Mouse (Mus musculus) bone marrow macrophage, adult 2 months (primary cell): ENCODE results near the gene Col1a2.

Source experiments
- CTCF ChIP-seq: IDR thresholded peaks from 2 replicates; pipeline ENCODE4 v1.5.1; 2012; ENCODE audit warnings: low read depth, mild to moderate bottlenecking, low read length, moderate library complexity
- POLR2A ChIP-seq: IDR thresholded peaks from 2 replicates; pipeline ENCODE4 v1.6.1; 2012; ENCODE audit warnings: mild to moderate bottlenecking, low read depth, low read length, borderline replicate concordance

DNA sequence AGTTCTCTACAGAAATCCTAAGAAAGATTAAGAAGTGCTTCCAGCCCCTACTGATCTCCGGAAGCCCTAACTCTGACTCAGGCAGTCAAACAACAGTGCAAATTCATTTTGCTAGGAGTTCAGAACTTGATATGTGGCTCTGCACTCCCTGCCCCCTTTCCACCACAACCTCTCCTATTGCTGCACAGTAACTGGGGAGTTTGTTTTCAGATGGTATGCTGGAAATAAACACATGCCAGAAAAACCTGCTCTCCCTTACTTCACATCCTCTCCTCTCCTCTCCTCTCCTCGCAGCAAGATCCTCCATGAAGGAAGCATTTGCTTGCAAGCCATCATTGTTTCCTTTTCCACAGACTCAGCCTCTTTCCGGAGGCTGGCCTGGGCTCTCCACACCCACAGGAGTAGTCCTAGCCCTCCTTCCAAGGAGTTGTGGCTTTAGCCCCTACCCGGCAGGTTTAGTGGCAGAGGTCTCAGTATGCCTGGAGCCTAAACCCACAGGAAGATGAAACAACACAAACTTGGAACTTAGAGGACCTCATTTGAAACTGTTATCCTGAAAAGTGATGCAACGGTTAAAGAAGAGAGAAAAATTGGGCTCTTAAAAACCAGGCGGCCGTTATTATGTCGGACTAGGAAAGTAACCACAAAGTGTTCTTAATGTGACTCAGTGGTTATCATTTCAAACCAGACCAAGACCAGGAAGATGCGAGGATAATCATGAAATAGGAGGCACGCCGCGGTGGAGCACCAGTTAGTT, 47.7 kb upstream of the Col1a2 start:
- TF ChIP-seq CTCF (no peak), POLR2A (no peak)
